Mouse (Mus musculus) macrophage (primary cell): ENCODE data around the gene Pomc. TPM values are rescaled to one million over a fixed set of nuclear protein-coding genes. Genes with fewer than 3 reads are reported as not detected.

Source experiments
- H3K27ac ChIP-seq: fragments of 350-480 bp; formaldehyde crosslinking; 2 replicates; pipeline ENCODE4 v1.9.0; 2021
- H3K36me3 ChIP-seq: fragments of 350-480 bp; formaldehyde crosslinking; 2 replicates; pipeline ENCODE4 v1.9.0; 2021; ENCODE audit errors: inconsistent target
- H3K4me3 ChIP-seq: fragments of 350-480 bp; formaldehyde crosslinking; 2 replicates; pipeline ENCODE4 v1.9.0; 2021; ENCODE audit errors: inconsistent target
- H3K79me2 ChIP-seq: fragments of 350-480 bp; formaldehyde crosslinking; 2 replicates; pipeline ENCODE4 v1.9.0; 2021; ENCODE audit errors: inconsistent target
- WGBS: methylation state at CpG from one replicate; pipeline ENCODE4 v1.1.7; 2026; ENCODE audit warnings: inconsistent platforms; ENCODE audit not compliant: missing documents; 5-methylcytosine and 5-hydroxymethylcytosine counted together
- polyA plus RNA-seq: library from polyadenylated mRNA; stranded (reverse); fragments of 250-400 nt; gene quantifications from 3 replicates; pipeline ENCODE4 v1.2.4, GENCODE M21; 2018; ENCODE audit warnings: inconsistent platforms

Gene Pomc
- polyA plus RNA-seq, 1 experiment from 2014 or later = 0.37 TPM

GRCm38 (mm10) chr12:3989943-3990342 lies 35.2 kb downstream of the Pomc start:
- WGBS = 63% methylated on average over 1 of the region's 2 CpGs
- no peak overlapping the region for H3K27ac ChIP-seq
- H3K36me3 ChIP-seq = no peaks in the 10 kb centered on the region
- no peaks in the 10 kb centered on the region for H3K79me2 ChIP-seq
- no peak overlapping the region for H3K4me3 ChIP-seq

- Histone ChIP-seq H3K27ac (no peak overlapping the region), H3K79me2 (no peaks in the 10 kb centered on the region), H3K36me3 (no peaks in the 10 kb centered on the region), H3K4me3 (no peak overlapping the region)
- 94% methylated on average over 3 of the region's 3 CpGs for WGBS
These were observed 36.3 kb downstream of the Pomc start for GRCm38 (mm10) chr12:3991047-3991446.

DNA sequence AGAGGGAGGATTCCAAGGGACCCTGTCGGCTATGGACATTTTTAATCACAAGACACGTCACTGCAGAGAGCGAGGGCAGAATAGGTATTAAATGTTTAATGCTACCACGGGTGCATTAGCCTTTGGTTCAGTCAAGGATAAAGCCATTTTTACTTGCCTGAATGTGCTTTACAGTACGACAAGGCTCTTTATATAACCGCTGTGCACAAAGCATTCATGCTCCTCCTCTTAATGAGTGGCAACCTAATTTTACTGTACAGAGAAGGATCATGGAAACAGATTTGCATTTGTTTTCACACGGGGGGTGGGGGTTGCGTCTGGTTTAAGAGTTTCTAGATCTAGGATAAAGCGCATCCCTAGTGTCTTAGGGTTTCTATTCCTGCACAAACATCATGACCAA lies 42.0 kb downstream of the Pomc start:
- no peaks in the 10 kb centered on the region for H3K36me3 ChIP-seq
- WGBS = 87% methylated on average over 9 of the region's 9 CpGs
- H3K4me3 ChIP-seq = no peak overlapping the region
- no peak overlapping the region for H3K27ac ChIP-seq
- no peaks in the 10 kb centered on the region for H3K79me2 ChIP-seq

- Histone ChIP-seq H3K79me2 (no peaks in the 10 kb centered on the region), H3K36me3 (no peaks in the 10 kb centered on the region), H3K27ac (no peak overlapping the region), H3K4me3 (no peak overlapping the region)
- WGBS = 83% methylated on average over 5 of the region's 5 CpGs
These were observed 45.7 kb downstream of the Pomc start for GRCm38 (mm10) chr12:4000406-4000805.

DNA sequence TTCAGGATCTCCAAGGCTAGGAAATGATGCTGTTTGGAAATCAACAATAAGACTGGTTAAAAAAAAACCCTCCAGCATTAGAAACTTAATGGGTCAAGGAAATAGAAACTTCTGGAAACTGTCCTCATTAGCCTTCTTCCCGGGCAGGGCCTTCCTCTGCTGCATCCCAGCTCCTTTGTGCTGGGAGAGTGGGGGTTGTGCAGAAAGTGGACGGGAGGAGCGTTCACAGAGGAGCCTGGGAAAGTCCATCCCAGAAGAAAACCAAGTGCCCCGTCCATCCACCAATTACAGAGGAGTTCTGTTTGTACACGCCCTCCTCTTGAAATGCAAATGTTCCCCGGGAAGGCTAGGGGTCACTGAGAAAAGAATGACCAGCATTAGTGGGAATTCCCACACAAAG lies 49.9 kb downstream of the Pomc start:
- H3K79me2 ChIP-seq = no peaks in the 10 kb centered on the region
- H3K4me3 ChIP-seq = no peak overlapping the region
- 42% methylated on average over 6 of the region's 6 CpGs for WGBS
- H3K27ac ChIP-seq = no peak overlapping the region
- no peaks in the 10 kb centered on the region for H3K36me3 ChIP-seq

DNA sequence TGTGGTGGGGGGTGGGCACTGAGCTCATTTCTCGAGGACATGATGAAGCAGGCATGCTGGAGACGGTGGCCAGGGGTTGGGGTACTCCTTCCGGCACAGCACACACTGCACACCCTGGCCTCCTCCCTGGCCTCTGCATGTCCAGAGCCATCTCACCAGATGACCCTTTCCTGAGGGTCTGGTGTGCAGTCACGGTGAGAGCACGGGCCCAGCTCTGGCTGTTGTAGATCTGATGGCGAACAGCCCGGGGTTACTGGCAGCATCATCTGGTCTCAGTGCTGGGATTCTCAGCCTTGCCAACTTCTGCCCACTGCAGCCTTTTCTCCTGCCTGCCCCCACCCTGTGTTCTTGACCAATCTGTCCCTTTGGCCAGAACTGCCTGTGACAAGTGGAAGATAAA lies 51.3 kb downstream of the Pomc start:
- Histone ChIP-seq H3K36me3 (no peaks in the 10 kb centered on the region), H3K79me2 (no peaks in the 10 kb centered on the region), H3K27ac (no peak overlapping the region), H3K4me3 (no peak overlapping the region)
- WGBS = 87% methylated on average over 7 of the region's 7 CpGs

- no peak overlapping the region for H3K27ac ChIP-seq
- 77% methylated on average over 4 of the region's 4 CpGs for WGBS
These were observed 52.4 kb downstream of the Pomc start for GRCm38 (mm10) chr12:4007181-4007580.

DNA sequence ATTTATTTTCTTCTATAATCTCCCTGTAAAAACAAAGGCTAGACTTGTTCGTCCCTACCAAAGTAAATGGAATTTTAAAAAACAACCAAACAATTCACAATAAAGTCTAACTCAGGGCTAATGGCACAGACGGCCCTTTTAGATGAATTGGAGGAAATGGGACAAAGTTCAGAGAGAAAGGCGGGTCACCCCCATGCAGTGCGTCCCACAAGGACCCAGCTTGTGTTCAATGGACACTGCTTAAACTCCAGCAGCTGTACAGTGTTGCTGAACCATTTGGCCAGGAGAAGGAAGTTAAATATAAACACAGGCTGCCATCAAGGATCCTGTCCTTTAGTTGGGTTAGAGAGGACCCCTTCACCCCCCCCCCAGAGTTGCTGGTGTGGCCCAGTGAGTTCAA lies 53.0 kb downstream of the Pomc start:
- no peak overlapping the region for H3K4me3 ChIP-seq
- no peaks in the 10 kb centered on the region for H3K79me2 ChIP-seq
- WGBS = 78% methylated on average over 4 of the region's 4 CpGs
- no peak overlapping the region for H3K27ac ChIP-seq
- no peaks in the 10 kb centered on the region for H3K36me3 ChIP-seq

More at GRCm38 (mm10) chr12:4007181-4007580, 52.4 kb downstream of the Pomc start:
- Histone ChIP-seq H3K79me2 (no peaks in the 10 kb centered on the region), H3K4me3 (no peak overlapping the region), H3K36me3 (no peaks in the 10 kb centered on the region)

DNA sequence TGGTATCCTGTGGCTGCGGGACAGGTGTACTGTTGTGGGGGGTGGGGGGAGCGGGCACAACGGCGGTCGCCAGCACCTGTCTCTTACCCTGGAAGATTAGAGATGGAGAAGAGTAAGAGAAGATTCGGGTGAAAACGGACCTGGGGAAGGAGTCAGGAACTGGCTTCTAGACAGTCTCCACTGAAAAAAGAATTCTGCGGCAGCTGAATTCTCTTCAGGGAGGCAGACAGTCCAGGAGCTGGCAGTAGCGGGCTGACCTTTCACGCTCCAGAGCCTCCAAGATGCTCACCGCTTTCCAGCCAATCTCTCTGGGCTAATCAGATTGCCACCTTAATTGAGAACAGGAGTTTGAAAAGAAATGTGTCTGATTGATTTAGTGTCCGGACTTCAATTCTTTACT lies 54.0 kb downstream of the Pomc start:
- Histone ChIP-seq H3K36me3 (no peaks in the 10 kb centered on the region), H3K27ac (no peak overlapping the region), H3K79me2 (no peaks in the 10 kb centered on the region), H3K4me3 (no peak overlapping the region)
- 96% methylated on average over 11 of the region's 12 CpGs for WGBS

Other genes with a start within 250 kb of the Pomc start
- gene Dnmt3a, start 148.9 kb upstream of the Pomc start, polyA plus RNA-seq = 76.3 to 253 TPM (median 241 TPM) in 3 replicates
- 0.47 to 2.4 TPM (median 0.92 TPM) in 3 replicates for gene Efr3b, start 84.0 kb downstream of the Pomc start, polyA plus RNA-seq
- 3.5 to 4.2 TPM (median 3.8 TPM) in 3 replicates for gene Dnajc27, start 127.6 kb downstream of the Pomc start, polyA plus RNA-seq
- 29.4 to 49.2 TPM (median 45.0 TPM) in 3 replicates for gene Adcy3, start 178.2 kb downstream of the Pomc start, polyA plus RNA-seq